Comparison of ENCODE assay signal across 8 mouse cellular contexts in genomic region chr7:99355731-99356131, GRCm38 (mm10). TPM values are rescaled to one million over a fixed set of nuclear protein-coding genes. Genes with fewer than 3 reads are reported as not detected.
A peak's percentile ranks its signal among the peaks of the same experiment; 100 is the strongest.
DNase-seq lines count a peak whose midpoint lies in the region; ATAC-seq and TF ChIP-seq lines count a peak whose summit lies in the region.

No protein-coding gene starts in this region.

- peaks cover 62% of the 10 kb centered on the region for H3K4me1 ChIP-seq in embryonic facial prominence, embryonic 13.5 days
- H3K4me1 ChIP-seq in midbrain, embryonic 13.5 days (replicated peaks) = peaks cover 76% of the 10 kb centered on the region
- peaks cover 21% of the 10 kb centered on the region for H3K4me1 ChIP-seq in stomach, postnatal 0 days (replicated peaks; ENCODE audit: control insufficient read depth, insufficient read depth)

- no peaks in the 10 kb centered on the region for H3K9me3 ChIP-seq in embryonic facial prominence, embryonic 13.5 days
- H3K9me3 ChIP-seq in midbrain, embryonic 13.5 days = no peaks in the 10 kb centered on the region
- H3K9me3 ChIP-seq in stomach, postnatal 0 days (ENCODE audit: control insufficient read depth, low read length) = no peaks in the 10 kb centered on the region

- peak; percentile 80 to 93 for DNase-seq in adrenal gland, adult (ENCODE audit: inconsistent age in 2 of 2, low spot score in 1 of 2)
- peak; percentile 87 to 92 for DNase-seq in heart, adult 18-20 months
- peak; percentile 74 for DNase-seq in kidney, adult 11 months
- peak; percentile 67 for DNase-seq in left cerebral cortex, postnatal 4 days
- peak; percentile 70 for DNase-seq in stomach, postnatal 0 days (ENCODE audit: low spot score)
- DNase-seq in cerebellum, adult 8-10 months = no peak

- no peaks in the 10 kb centered on the region for H3K36me3 ChIP-seq in embryonic facial prominence, embryonic 13.5 days
- no peaks in the 10 kb centered on the region for H3K36me3 ChIP-seq in midbrain, embryonic 13.5 days
- H3K36me3 ChIP-seq in stomach, postnatal 0 days (ENCODE audit: control insufficient read depth, insufficient read depth, low read length) = no peaks in the 10 kb centered on the region

- no peak for ATAC-seq in embryonic facial prominence, embryonic 13.5 days (ENCODE audit: insufficient number of reproducible peaks, insufficient read depth, low FRiP score, low TSS enrichment, low read depth)
- ATAC-seq in midbrain, embryonic 13.5 days = no peak
- peak; percentile 11; the same call in 1 of the 2 replicates for ATAC-seq in stomach, postnatal 0 days (ENCODE audit: low FRiP score, low TSS enrichment)

- peak overlapping the region; percentile 55 for H3K4me2 ChIP-seq in embryonic facial prominence, embryonic 13.5 days
- H3K4me2 ChIP-seq in midbrain, embryonic 13.5 days (replicated peaks) = peak overlapping the region; percentile 36
- H3K4me2 ChIP-seq in stomach, postnatal 0 days (replicated peaks; ENCODE audit: low read depth) = peak overlapping the region; percentile 48

- H3K27ac ChIP-seq in embryonic facial prominence, embryonic 13.5 days = peak overlapping the region; percentile 99
- peak overlapping the region; percentile 81 for H3K27ac ChIP-seq in midbrain, embryonic 13.5 days
- H3K27ac ChIP-seq in stomach, postnatal 0 days (replicated peaks) = peak overlapping the region; percentile 95

- 2% methylated on average over 7 of the region's 7 CpGs for WGBS in embryonic facial prominence, embryonic 13.5 days
- 6% methylated on average over 7 of the region's 7 CpGs for WGBS in midbrain, embryonic 13.5 days
- 10% methylated on average over 7 of the region's 7 CpGs for whole genome bisulfite sequencing in stomach, postnatal 0 days

- intact Hi-C loops in left cerebral cortex, postnatal 4 days (cut with DNase I) = loop anchor here (5.0 kb wide), 1 partner anchor 88 kb away; the partner anchor contains the start of gene Map6

- peak overlapping the region; percentile 24 for H3K4me3 ChIP-seq in embryonic facial prominence, embryonic 13.5 days
- no peak overlapping the region for H3K4me3 ChIP-seq in midbrain, embryonic 13.5 days (replicated peaks)
- peak overlapping the region; percentile 21; the same call in 1 of the 2 replicates for H3K4me3 ChIP-seq in stomach, postnatal 0 days (ENCODE audit: low read depth, low read length)

- no peak for TF ChIP-seq CTCF in stomach, postnatal 0 days (IDR thresholded peaks at IDR 0.05; ENCODE audit: low read depth)

- peak overlapping the region; percentile 70 for H3K9ac ChIP-seq in embryonic facial prominence, embryonic 13.5 days
- H3K9ac ChIP-seq in midbrain, embryonic 13.5 days (replicated peaks) = peak overlapping the region; percentile 29; the same call in 1 of the 2 replicates
- peak overlapping the region; percentile 41 for H3K9ac ChIP-seq in stomach, postnatal 0 days (ENCODE audit: low read length)

- H3K27me3 ChIP-seq in embryonic facial prominence, embryonic 13.5 days = no peaks in the 10 kb centered on the region
- H3K27me3 ChIP-seq in midbrain, embryonic 13.5 days = no peaks in the 10 kb centered on the region
- H3K27me3 ChIP-seq in stomach, postnatal 0 days (ENCODE audit: control insufficient read depth, insufficient read depth, low read length) = no peaks in the 10 kb centered on the region

- no peak for TF ChIP-seq EP300 in stomach, postnatal 0 days (optimal IDR thresholded peaks at IDR 0.05)

RNA-seq across cellular contexts. Expression of gene Serpinh1, which starts 2.7 kb away (rescaled TPM):
- 1,619 and 1,744 TPM in 2 replicates for polyA plus RNA-seq in embryonic facial prominence, embryonic 13.5 days (2015; fragmentation: Nextera tagmentation; extraction: Ambion mirVana)
- 100 to 1,000 TPM; 200 to 293 TPM for total RNA-seq in heart, adult 18-20 months (2021)
- 10 to 100 TPM; 63.7 to 65.6 TPM for total RNA-seq in left cerebral cortex, postnatal 4 days (2021)
- 244 and 284 TPM in 2 replicates for polyA plus RNA-seq in midbrain, embryonic 13.5 days (2015; fragmentation: Nextera tagmentation; extraction: Ambion mirVana)
- polyA plus RNA-seq in stomach, postnatal 0 days (2015; fragmentation: Nextera tagmentation; extraction: Ambion mirVana) = 331 and 433 TPM in 2 replicates

RNA-seq across cellular contexts. Expression of gene Gdpd5, which starts 25.5 kb away (rescaled TPM):
- polyA plus RNA-seq in embryonic facial prominence, embryonic 13.5 days (2015; fragmentation: Nextera tagmentation; extraction: Ambion mirVana) = 10.8 and 11.3 TPM in 2 replicates
- 10 to 100 TPM; 21.9 to 27.0 TPM for total RNA-seq in heart, adult 18-20 months (2021)
- total RNA-seq in left cerebral cortex, postnatal 4 days (2021) = 10 to 100 TPM; 54.4 to 63.0 TPM
- polyA plus RNA-seq in midbrain, embryonic 13.5 days (2015; fragmentation: Nextera tagmentation; extraction: Ambion mirVana) = 42.5 and 46.4 TPM in 2 replicates
- polyA plus RNA-seq in stomach, postnatal 0 days (2015; fragmentation: Nextera tagmentation; extraction: Ambion mirVana) = 8.1 and 9.1 TPM in 2 replicates
